Comparison of ENCODE assay signal across 28 mouse cellular contexts in genomic region chr16:97060736-97061135, GRCm38 (mm10).
DNase-seq lines count a peak whose midpoint lies in the region; ATAC-seq and TF ChIP-seq lines count a peak whose summit lies in the region.
"Had no signal": no experiment of that assay in that cellular context is flagged by ENCODE, and none has a peak within 500 bp of the region (broad histone marks: within the 10 kb centered on the region; RNA-seq: fewer than 3 reads in every experiment).

No protein-coding gene starts in this region.

- no peak for TF ChIP-seq CTCF in C2C12 (IDR thresholded peaks at IDR 0.05; ENCODE audit: control insufficient read depth, insufficient read depth, insufficient read length)
- TF ChIP-seq CTCF in Patski (IDR thresholded peaks at IDR 0.05): no peak
- no peak for TF ChIP-seq CTCF in forebrain, postnatal 0 days (IDR thresholded peaks at IDR 0.05; ENCODE audit: low read depth)
- no peak for TF ChIP-seq CTCF in heart, adult 2 months (IDR thresholded peaks at IDR 0.05)

- no peaks in the 10 kb centered on the region for H3K79me2 ChIP-seq in C2C12 (ENCODE audit: control insufficient read depth, insufficient read depth)
- no peaks in the 10 kb centered on the region for H3K79me2 ChIP-seq in heart, adult 2 months (replicated peaks; ENCODE audit: control insufficient read depth, insufficient read depth, low read length)

- H3ac ChIP-seq in C2C12 (ENCODE audit: control insufficient read depth, insufficient read length, low read depth): no peak overlapping the region

- H3K27me3 ChIP-seq in forebrain, embryonic 14.5 days (replicated peaks; ENCODE audit: control insufficient read depth, insufficient read depth, low read length): no peaks in the 10 kb centered on the region
- no peaks in the 10 kb centered on the region for H3K27me3 ChIP-seq in forebrain, embryonic 11.5 days (ENCODE audit: control insufficient read depth, insufficient read depth, low read length)
- no peaks in the 10 kb centered on the region for H3K27me3 ChIP-seq in C2C12 (ENCODE audit: control insufficient read depth, insufficient read depth, insufficient read length)
- no peaks in the 10 kb centered on the region for H3K27me3 ChIP-seq in Patski
- H3K27me3 ChIP-seq in forebrain, postnatal 0 days (ENCODE audit: insufficient read depth, low read length): no peaks in the 10 kb centered on the region
- H3K27me3 ChIP-seq in heart, adult 2 months (ENCODE audit: control insufficient read depth, insufficient read depth, low read length): no peaks in the 10 kb centered on the region
- H3K27me3 ChIP-seq: embryonic facial prominence, embryonic 13.5 days; heart, embryonic 13.5 days had no signal

- DNase-seq in forebrain, embryonic 14.5 days (ENCODE audit: low spot score): no peak
- no peak for DNase-seq in forebrain, embryonic 11.5 days (ENCODE audit: low spot score)
- DNase-seq in Patski (ENCODE audit: low read depth, low spot score): peak; percentile 33
- DNase-seq in forebrain, postnatal 0 days: no peak
- no peak for DNase-seq in heart, adult 2 months
- DNase-seq: adrenal gland, adult 8-10 months; adrenal gland, postnatal 25 days; cerebellum, adult 11-12 months; cerebellum, adult 9-11 months; cerebellum, postnatal 25 days; embryo, embryonic 11 days; gastrocnemius, postnatal 25 days; heart, adult 18-20 months; heart, postnatal 14 days; heart, postnatal 4 days; kidney, adult 18-20 months; kidney, adult 9 months had no signal

- no peak overlapping the region for H3K9ac ChIP-seq in forebrain, embryonic 14.5 days (ENCODE audit: low read length)
- H3K9ac ChIP-seq in forebrain, embryonic 11.5 days (ENCODE audit: low read length): no peak overlapping the region
- no peak overlapping the region for H3K9ac ChIP-seq in forebrain, postnatal 0 days
- no peak overlapping the region for H3K9ac ChIP-seq in heart, adult 2 months (ENCODE audit: low read depth, low read length)
- H3K9ac ChIP-seq: embryonic facial prominence, embryonic 13.5 days; heart, embryonic 13.5 days; hindbrain, embryonic 14.5 days had no signal

- TF ChIP-seq POLR2A in heart, adult 2 months (IDR thresholded peaks at IDR 0.05; ENCODE audit: insufficient read depth, low read depth, low read length): no peak

- ATAC-seq in forebrain, embryonic 14.5 days: no peak
- ATAC-seq in forebrain, embryonic 11.5 days (replicated peaks; ENCODE audit: low FRiP score): no peak
- no peak for ATAC-seq in Patski
- ATAC-seq in forebrain, postnatal 0 days: peak; percentile 9; the same call in 1 of the 2 replicates
- ATAC-seq in megakaryocyte progenitor cell, adult 5-6 weeks (replicated peaks; ENCODE audit: poor library complexity): no peak
- ATAC-seq: activated CD4-positive, CD25-positive, alpha-beta regulatory T cell, adult 4 months; hindbrain, postnatal 0 days; inflammation-experienced regulatory T-cells, adult 6 months; intestine, embryonic 16.5 days had no signal

- H3K4me1 ChIP-seq in forebrain, embryonic 14.5 days (ENCODE audit: control insufficient read depth, insufficient read depth, low read length): peaks cover 3% of the 10 kb centered on the region; the same call in 1 of the 2 replicates
- no peaks in the 10 kb centered on the region for H3K4me1 ChIP-seq in forebrain, embryonic 11.5 days (replicated peaks; ENCODE audit: control insufficient read depth, insufficient read depth, low read length)
- peaks cover 11% of the 10 kb centered on the region for H3K4me1 ChIP-seq in forebrain, postnatal 0 days (ENCODE audit: insufficient read depth)
- H3K4me1 ChIP-seq in heart, adult 2 months (ENCODE audit: control insufficient read depth, insufficient read depth, low read length): no peaks in the 10 kb centered on the region
- H3K4me1 ChIP-seq: embryonic facial prominence, embryonic 10.5 days; embryonic facial prominence, embryonic 13.5 days; heart, embryonic 10.5 days; heart, embryonic 13.5 days had no signal

- no peaks in the 10 kb centered on the region for H3K9me3 ChIP-seq in forebrain, embryonic 14.5 days (replicated peaks; ENCODE audit: control insufficient read depth, low read length)
- H3K9me3 ChIP-seq in forebrain, embryonic 11.5 days (ENCODE audit: control insufficient read depth, low read length): no peaks in the 10 kb centered on the region
- no peaks in the 10 kb centered on the region for H3K9me3 ChIP-seq in forebrain, postnatal 0 days (ENCODE audit: low read length)
- H3K9me3 ChIP-seq: embryonic facial prominence, embryonic 10.5 days; embryonic facial prominence, embryonic 13.5 days; heart, embryonic 10.5 days; heart, embryonic 13.5 days had no signal

- no peak for TF ChIP-seq EP300 in heart, adult 2 months (IDR thresholded peaks at IDR 0.05; ENCODE audit: insufficient read depth, low read depth, low read length)

- H3K27ac ChIP-seq in forebrain, embryonic 14.5 days (ENCODE audit: low read depth, low read length): peak overlapping the region; percentile 39; the same call in 1 of the 2 replicates
- no peak overlapping the region for H3K27ac ChIP-seq in forebrain, embryonic 11.5 days (ENCODE audit: low read depth, low read length)
- no peak overlapping the region for H3K27ac ChIP-seq in forebrain, postnatal 0 days (ENCODE audit: low read depth, low read length)
- H3K27ac ChIP-seq in heart, adult 2 months: no peak overlapping the region
- H3K27ac ChIP-seq: embryonic facial prominence, embryonic 10.5 days; embryonic facial prominence, embryonic 13.5 days; heart, embryonic 10.5 days; heart, embryonic 13.5 days; hindbrain, embryonic 14.5 days; hindbrain, postnatal 0 days had no signal

- no peak overlapping the region for H3K4me3 ChIP-seq in forebrain, embryonic 14.5 days (ENCODE audit: low read depth, low read length)
- no peak overlapping the region for H3K4me3 ChIP-seq in forebrain, embryonic 11.5 days (ENCODE audit: low read depth, low read length)
- no peak overlapping the region for H3K4me3 ChIP-seq in C2C12 (ENCODE audit: insufficient read depth, poor library complexity, severe bottlenecking)
- no peak overlapping the region for H3K4me3 ChIP-seq in forebrain, postnatal 0 days (ENCODE audit: low read depth, low read length)
- no peak overlapping the region for H3K4me3 ChIP-seq in heart, adult 2 months
- H3K4me3 ChIP-seq: embryonic facial prominence, embryonic 10.5 days; embryonic facial prominence, embryonic 13.5 days; heart, embryonic 10.5 days; heart, embryonic 13.5 days had no signal

- POLR2A ChIA-PET in Patski (lab: Charles Lee): interaction anchor here (0.7 kb wide), 1 partner anchor 35 kb away, joined by 3 read pairs; no protein-coding TSS in a partner anchor

- in situ Hi-C loops in Patski (cut with MboI; ENCODE audit: low pct_unique_long_range_greater_than_20kb): no loop called here

- H3K79me3 ChIP-seq in C2C12 (ENCODE audit: low read depth): no peaks in the 10 kb centered on the region

- intact Hi-C loops in heart, adult 2 months (cut with DNase I): no loop called here

- no peaks in the 10 kb centered on the region for H3K36me3 ChIP-seq in forebrain, embryonic 14.5 days (ENCODE audit: control insufficient read depth, insufficient read depth, low read length)
- H3K36me3 ChIP-seq in forebrain, embryonic 11.5 days (ENCODE audit: control insufficient read depth, insufficient read depth, low read length): no peaks in the 10 kb centered on the region
- H3K36me3 ChIP-seq in C2C12 (ENCODE audit: control insufficient read depth, insufficient read depth): no peaks in the 10 kb centered on the region
- no peaks in the 10 kb centered on the region for H3K36me3 ChIP-seq in forebrain, postnatal 0 days (ENCODE audit: insufficient read depth)
- H3K36me3 ChIP-seq in heart, adult 2 months (ENCODE audit: control insufficient read depth, insufficient read depth, low read length): no peaks in the 10 kb centered on the region
- H3K36me3 ChIP-seq: embryonic facial prominence, embryonic 10.5 days; embryonic facial prominence, embryonic 13.5 days; heart, embryonic 10.5 days; heart, embryonic 13.5 days had no signal

- H3K4me2 ChIP-seq in forebrain, embryonic 14.5 days (ENCODE audit: low read length): no peak overlapping the region
- H3K4me2 ChIP-seq in forebrain, embryonic 11.5 days (ENCODE audit: low read depth, low read length, severe bottlenecking): no peak overlapping the region
- no peak overlapping the region for H3K4me2 ChIP-seq in forebrain, postnatal 0 days (ENCODE audit: low read depth)
- H3K4me2 ChIP-seq: embryonic facial prominence, embryonic 13.5 days; heart, embryonic 13.5 days; hindbrain, embryonic 14.5 days had no signal

- CTCF ChIA-PET in Patski (lab: Charles Lee): interaction anchor here (1.2 kb wide), 1 partner anchor 15 kb away, joined by 3 read pairs; no protein-coding TSS in a partner anchor

TF ChIP-seq in C2C12, 6 proteins besides CTCF, POLR2A, EP300 and RAD21:
- TF ChIP-seq FOSL1 (IDR thresholded peaks at IDR 0.05; ENCODE audit: insufficient read depth, low read length, poor library complexity, severe bottlenecking) (peak; percentile 22), MAX (IDR thresholded peaks at IDR 0.05) (peak; percentile 42), CEBPB (IDR thresholded peaks at IDR 0.05; ENCODE audit: low read depth) (no peak), MYOD1 (IDR thresholded peaks at IDR 0.05; ENCODE audit: control insufficient read depth, insufficient read length, low read depth) (peak; percentile 27), MYOG (IDR thresholded peaks at IDR 0.05; ENCODE audit: control insufficient read depth, extremely low read depth, insufficient read length) (no peak), USF1 (IDR thresholded peaks at IDR 0.05; ENCODE audit: low read depth) (no peak)
